Comparison of ENCODE assay signal across 11 mouse cellular contexts in genomic region chr9:66769275-66769674, GRCm38 (mm10). TPM values are rescaled to one million over a fixed set of nuclear protein-coding genes. Genes with fewer than 3 reads are reported as not detected.
DNase-seq lines count a peak whose midpoint lies in the region; ATAC-seq lines count a peak whose summit lies in the region.
"Had no signal": no experiment of that assay in that cellular context is flagged by ENCODE, and none has a peak within 500 bp of the region (broad histone marks: within the 10 kb centered on the region; RNA-seq: fewer than 3 reads in every experiment).

No protein-coding gene starts in this region.

- ATAC-seq in monocyte, adult 5-6 weeks (replicated peaks; ENCODE audit: insufficient number of reproducible peaks, low FRiP score, low TSS enrichment, poor library complexity, severe bottlenecking): no peak

- peak; percentile 75 for DNase-seq in adrenal gland, adult 2 months
- peak; percentile 60 to 69 for DNase-seq in adrenal gland, postnatal 36 days
- peak; percentile 82 to 91 for DNase-seq in kidney, postnatal 25 days
- peak; percentile 45 for DNase-seq in lung, postnatal 36 days
- DNase-seq in thymus, postnatal 4 days: no peak
- no peak for DNase-seq in Muller cell, postnatal 12 days (ENCODE audit: inconsistent ontology term)
- DNase-seq: heart, adult 2 months; right cerebral cortex, postnatal 4 days; thymus, postnatal 25 days had no signal

RNA-seq across cellular contexts. Expression of gene Aph1b, which starts 26.0 kb away (rescaled TPM):
- total RNA-seq in adrenal gland, adult 2 months (2021): 1 to 10 TPM; 3.4 to 7.3 TPM
- 3.4 and 3.9 TPM in 2 replicates for polyA plus RNA-seq in adrenal gland, adult 2 months (2012; rRNA removed)
- total RNA-seq in adrenal gland, postnatal 36 days (2021): 1 to 10 TPM; 4.7 to 5.5 TPM
- total RNA-seq in monocyte, adult 5-6 weeks (2017): 3.6 to 6.5 TPM (median 5.0 TPM) in 3 replicates

RNA-seq across cellular contexts. Expression of gene Gm10647, which starts 27.6 kb away (rescaled TPM):
- total RNA-seq in adrenal gland, adult 2 months (2021): under 1 TPM; 0.14 TPM
- not detected in 2 replicates for polyA plus RNA-seq in adrenal gland, adult 2 months (2012; rRNA removed)
- under 1 TPM in 1 of 2 experiments, not detected in 1; 0.26 TPM for total RNA-seq in adrenal gland, postnatal 36 days (2021)
- total RNA-seq in monocyte, adult 5-6 weeks (2017): not detected in 3 replicates
- total RNA-seq: hematopoietic stem cell, adult 5-6 weeks had no signal

RNA-seq across cellular contexts. Expression of gene Car12, which starts 55.8 kb away (rescaled TPM):
- under 1 TPM; 0.23 to 0.45 TPM for total RNA-seq in adrenal gland, adult 2 months (2021)
- polyA plus RNA-seq in adrenal gland, adult 2 months (2012; rRNA removed): 0.42 and 0.49 TPM in 2 replicates
- under 1 TPM; 0.13 to 0.23 TPM for total RNA-seq in adrenal gland, postnatal 36 days (2021)
- 0.87 TPM in 1 of 3 replicates, not detected in the others for total RNA-seq in monocyte, adult 5-6 weeks (2017)
- total RNA-seq: heart, adult 2 months had no signal
- polyA plus RNA-seq: heart, adult 2 months had no signal

Comparison
In these comparisons a context has a peak if more than half of its experiments do, and no peak if none do; other contexts are left out.
1. DNase-seq: peak in adrenal gland, adult 2 months (single experiment), adrenal gland, postnatal 36 days (2 of 2), kidney, postnatal 25 days (2 of 2) and lung, postnatal 36 days (single experiment); none in thymus, postnatal 4 days (single experiment) and Muller cell, postnatal 12 days (single experiment).